8 mouse cellular contexts compared by ENCODE assay signal in genomic region chr10:13499331-13499730, GRCm38 (mm10). TPM values are rescaled to one million over a fixed set of nuclear protein-coding genes. Genes with fewer than 3 reads are reported as not detected.
DNase-seq lines count a peak whose midpoint lies in the region; ATAC-seq lines count a peak whose summit lies in the region.

Fuca2 (plus strand) TSS chr10:13499540.

- no peaks in the 10 kb centered on the region for H3K36me3 ChIP-seq in limb, embryonic 11.5 days (ENCODE audit: control insufficient read depth, insufficient read depth, low read length)
- 0 out of 2 replicates have a peak, but pooled peaks cover 3% of the 10 kb centered on the region for H3K36me3 ChIP-seq in neural tube, embryonic 13.5 days

- H3K4me2 ChIP-seq in limb, embryonic 11.5 days (ENCODE audit: low read depth, severe bottlenecking) = no peak within 1 kb of the TSS
- H3K4me2 ChIP-seq in neural tube, embryonic 13.5 days = no peak within 1 kb of the TSS

- peak; percentile 8 to 17 for DNase-seq in spleen, postnatal 36 days (ENCODE audit: low spot score in 2 of 2)
- DNase-seq in spleen, postnatal 14 days (ENCODE audit: low spot score in 2 of 2) = no peak
- no peak for DNase-seq in heart, postnatal 14 days
- no peak for DNase-seq in limb, embryonic 11.5 days (ENCODE audit: low spot score)
- DNase-seq in cerebellum, adult 11-12 months = no peak

- intact Hi-C loops in heart, postnatal 14 days (cut with DNase I) = no loop called here

- no peak for ATAC-seq in erythroid progenitor cell, adult 5-6 weeks (replicated peaks; ENCODE audit: low FRiP score, poor library complexity, severe bottlenecking)
- no peak for ATAC-seq in limb, embryonic 11.5 days (ENCODE audit: insufficient number of reproducible peaks, low FRiP score, low TSS enrichment, low read depth)
- no peak for ATAC-seq in neural tube, embryonic 13.5 days (ENCODE audit: low read depth)
- no peak for ATAC-seq in frontal cortex, adult (ENCODE audit: low TSS enrichment)

- H3K27ac ChIP-seq in limb, embryonic 11.5 days (replicated peaks; ENCODE audit: low read depth, low read length) = no peak within 1 kb of the TSS
- no peak within 1 kb of the TSS for H3K27ac ChIP-seq in neural tube, embryonic 13.5 days (replicated peaks)

- no peak within 1 kb of the TSS for H3K4me3 ChIP-seq in limb, embryonic 11.5 days (ENCODE audit: low read depth, low read length)
- no peak within 1 kb of the TSS for H3K4me3 ChIP-seq in neural tube, embryonic 13.5 days

- no peaks in the 10 kb centered on the region for H3K4me1 ChIP-seq in limb, embryonic 11.5 days (ENCODE audit: control insufficient read depth, insufficient read depth, low read length)
- H3K4me1 ChIP-seq in neural tube, embryonic 13.5 days (replicated peaks) = peaks cover 12% of the 10 kb centered on the region

- 74% methylated on average over 2 of the region's 2 CpGs for WGBS in limb, embryonic 11.5 days
- 83% methylated on average over 2 of the region's 2 CpGs for WGBS in neural tube, embryonic 13.5 days

- no peaks in the 10 kb centered on the region for H3K9me3 ChIP-seq in limb, embryonic 11.5 days (ENCODE audit: control insufficient read depth, low read length)
- H3K9me3 ChIP-seq in neural tube, embryonic 13.5 days = no peaks in the 10 kb centered on the region

- H3K9ac ChIP-seq in limb, embryonic 11.5 days (ENCODE audit: low read length) = no peak within 1 kb of the TSS
- H3K9ac ChIP-seq in neural tube, embryonic 13.5 days = no peak within 1 kb of the TSS

- H3K27me3 ChIP-seq in limb, embryonic 11.5 days (ENCODE audit: control insufficient read depth, insufficient read depth, low read length) = no peaks in the 10 kb centered on the region
- H3K27me3 ChIP-seq in neural tube, embryonic 13.5 days = no peaks in the 10 kb centered on the region

RNA-seq across cellular contexts. Expression of gene Fuca2, which starts in this region (rescaled TPM):
- 29.8 and 38.2 TPM in 2 replicates for total RNA-seq in erythroid progenitor cell, adult 5-6 weeks (2015; ENCODE audit: low replicate concordance)
- 13.3 and 17.3 TPM in 2 replicates for total RNA-seq in erythroid progenitor cell, adult 5-6 weeks (2017; ENCODE audit: low replicate concordance)
- total RNA-seq in heart, postnatal 14 days (2021) = 100 to 1,000 TPM; 327 to 370 TPM
- polyA plus RNA-seq in limb, embryonic 11.5 days (2014; fragmentation: Nextera tagmentation; extraction: Ambion mirVana) = 25.6 and 26.4 TPM in 2 replicates
- 36.9 and 37.7 TPM in 2 replicates for polyA plus RNA-seq in neural tube, embryonic 13.5 days (2015; fragmentation: Nextera tagmentation; extraction: Ambion mirVana)

Comparison
In these comparisons a context has a peak if more than half of its experiments do, and no peak if none do; other contexts are left out.
1. RNA of gene Fuca2 (total RNA-seq): 327 to 370 TPM in heart, postnatal 14 days; 13.3 to 38.2 TPM in erythroid progenitor cell, adult 5-6 weeks; every median in the first group is over 4 times any median in the second.
2. DNase-seq: peak in spleen, postnatal 36 days (2 of 2); none in spleen, postnatal 14 days (0 of 2), heart, postnatal 14 days (0 of 2), limb, embryonic 11.5 days (single experiment) and cerebellum, adult 11-12 months (single experiment).